Mouse (Mus musculus) limb, embryonic 11.5 days (tissue): ENCODE data around the gene Med28. TPM values are rescaled to one million over a fixed set of nuclear protein-coding genes. Genes with fewer than 3 reads are reported as not detected.
A peak's percentile ranks its signal among the peaks of the same experiment; 100 is the strongest.

ENCODE experiments used
- ATAC-seq: fragments of 200-750 bp; cut with Nextera tagmentation; 2 replicates; pipeline ENCODE4 v1.8.0; 2017; ENCODE audit warnings: low read depth; ENCODE audit not compliant: insufficient number of reproducible peaks, low FRiP score, low TSS enrichment
- DNase-seq: peaks from one replicate; pipeline ENCODE4 v3.0.0-alpha.2; 2015; ENCODE audit warnings: low spot score
- H3K27ac ChIP-seq: fragments of 300-500 bp; sonication (generic); replicated peaks from 2 replicates; pipeline ENCODE4 v1.5.1; 2014; ENCODE audit warnings: low read depth, mild to moderate bottlenecking, low read length
- H3K27me3 ChIP-seq: fragments of 300-500 bp; sonication (generic); 2 replicates; pipeline ENCODE4 v1.6.1; 2014; ENCODE audit warnings: mild to moderate bottlenecking, low read length, mixed read lengths; ENCODE audit not compliant: control insufficient read depth, insufficient read depth
- H3K36me3 ChIP-seq: fragments of 300-500 bp; sonication (generic); 2 replicates; pipeline ENCODE4 v1.6.1; 2014; ENCODE audit warnings: mild to moderate bottlenecking, low read length, moderate library complexity, mixed read lengths; ENCODE audit not compliant: control insufficient read depth, insufficient read depth
- H3K4me1 ChIP-seq: fragments of 300-500 bp; sonication (generic); 2 replicates; pipeline ENCODE4 v1.6.1; 2014; ENCODE audit warnings: low read length, mixed read lengths; ENCODE audit not compliant: control insufficient read depth, insufficient read depth
- H3K4me2 ChIP-seq: fragments of 300-500 bp; sonication (generic); 2 replicates; pipeline ENCODE4 v1.6.1; 2014; ENCODE audit warnings: low read depth, mild to moderate bottlenecking, moderate library complexity; ENCODE audit not compliant: severe bottlenecking
- H3K4me3 ChIP-seq: fragments of 300-500 bp; sonication (generic); 2 replicates; pipeline ENCODE4 v1.5.1; 2014; ENCODE audit warnings: low read depth, low read length
- H3K9ac ChIP-seq: fragments of 300-500 bp; sonication (generic); 2 replicates; pipeline ENCODE4 v1.6.1; 2014; ENCODE audit warnings: mild to moderate bottlenecking, low read length
- H3K9me3 ChIP-seq: fragments of 300-500 bp; sonication (generic); 2 replicates; pipeline ENCODE4 v1.6.1; 2016; ENCODE audit warnings: low read length; ENCODE audit not compliant: control insufficient read depth
- WGBS: fragments of 180-500 bp; shearing (Covaris S2); extraction: QIAGEN DNeasy Blood & Tissue Kit; methylation state at CpG from one replicate; pipeline ENCODE4 v1.1.7; 2014; 5-methylcytosine and 5-hydroxymethylcytosine counted together
- polyA plus RNA-seq: library from polyadenylated mRNA; unstranded; fragments of >200 nt; fragmentation: Nextera tagmentation; extraction: Ambion mirVana; gene quantifications from 2 replicates; pipeline ENCODE4 v1.2.1, GENCODE M21; 2014

Med28 gene
- polyA plus RNA-seq, 1 experiment from 2014 or later, result 312 TPM

GRCm38 (mm10) chr5:45515151-45515743 lies 4.8 kb upstream of the Med28 start:
- ATAC-seq (no peak), DNase-seq (no peak)
- Histone ChIP-seq H3K9ac (no peak overlapping the region), H3K36me3 (peaks cover 3% of the 10 kb centered on the region; the same call in 1 of the 2 replicates), H3K27ac (no peak overlapping the region), H3K4me2 (no peak overlapping the region), H3K9me3 (no peaks in the 10 kb centered on the region), H3K4me1 (no peaks in the 10 kb centered on the region), H3K27me3 (no peaks in the 10 kb centered on the region), H3K4me3 (no peak overlapping the region)
- 91% methylated on average over 10 of the region's 10 CpGs for WGBS

DNA sequence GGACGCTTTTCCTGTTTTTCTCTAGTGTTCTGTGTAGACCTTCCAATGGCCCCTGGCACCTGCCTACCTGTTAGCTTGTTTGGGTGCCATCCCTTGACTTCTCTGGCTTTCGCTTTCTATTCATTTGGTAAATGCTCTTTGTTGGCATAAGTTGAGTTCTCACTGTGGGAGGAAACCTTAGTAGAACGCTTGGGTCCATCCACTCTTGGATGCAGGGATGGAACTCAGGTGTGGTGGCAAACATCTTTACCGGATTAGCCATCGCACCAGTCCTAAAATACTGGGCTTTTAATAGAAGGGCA lies 731 bp downstream of the Med28 start:
- no peak overlapping the region for H3K27ac ChIP-seq
- ATAC-seq, result no peak

GRCm38 (mm10) chr5:45521601-45522000 lies 1.6 kb downstream of the Med28 start:
- DNase-seq (no peak), ATAC-seq (no peak)
- Histone ChIP-seq H3K4me3 (no peak overlapping the region), H3K4me2 (peak overlapping the region; percentile 63; the same call in 1 of the 2 replicates), H3K27ac (no peak overlapping the region), H3K9ac (no peak overlapping the region), H3K4me1 (peaks cover 5% of the 10 kb centered on the region; the same call in 1 of the 2 replicates), H3K36me3 (no peaks in the 10 kb centered on the region; the same call in 1 of the 2 replicates), H3K27me3 (no peaks in the 10 kb centered on the region), H3K9me3 (no peaks in the 10 kb centered on the region)
- WGBS, result 98% methylated on average over 6 of the region's 6 CpGs

More for the DNA sequence above, 731 bp downstream of the Med28 start:
- Histone ChIP-seq H3K4me2 (peak overlapping the region; percentile 63), H3K4me3 (peak overlapping the region; percentile 97), H3K9ac (peak overlapping the region; percentile 90), H3K9me3 (no peaks in the 10 kb centered on the region), H3K36me3 (no peaks in the 10 kb centered on the region; the same call in 1 of the 2 replicates), H3K27me3 (no peaks in the 10 kb centered on the region), H3K4me1 (peaks cover 5% of the 10 kb centered on the region; the same call in 1 of the 2 replicates)
- WGBS, result 3% methylated on average over 5 of the region's 5 CpGs
- no peak for DNase-seq

DNA sequence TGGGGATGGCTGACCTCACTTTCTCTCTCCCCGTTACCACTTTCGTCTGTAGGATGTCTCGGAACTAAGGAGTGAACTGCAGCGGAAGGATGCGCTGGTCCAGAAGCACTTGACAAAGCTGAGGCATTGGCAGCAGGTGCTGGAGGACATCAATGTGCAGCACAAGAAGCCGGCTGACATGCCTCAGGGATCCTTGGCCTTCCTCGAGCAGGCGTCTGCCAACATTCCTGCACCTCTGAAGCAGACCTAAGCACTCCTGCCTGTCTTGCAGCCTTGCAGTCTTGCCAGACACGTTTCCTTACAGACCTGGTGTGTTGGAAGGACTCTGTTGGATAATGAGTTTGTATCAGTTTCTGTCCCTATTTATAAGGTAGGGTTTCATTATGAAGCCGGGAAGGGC lies 5.1 kb downstream of the Med28 start:
- Histone ChIP-seq H3K9me3 (no peaks in the 10 kb centered on the region), H3K4me2 (no peak overlapping the region), H3K4me1 (peaks cover 5% of the 10 kb centered on the region; the same call in 1 of the 2 replicates), H3K27me3 (no peaks in the 10 kb centered on the region), H3K4me3 (no peak overlapping the region), H3K36me3 (peaks cover 6% of the 10 kb centered on the region; the same call in 1 of the 2 replicates), H3K27ac (no peak overlapping the region), H3K9ac (no peak overlapping the region)
- DNase-seq (no peak), ATAC-seq (no peak)
- 96% methylated on average over 10 of the region's 10 CpGs for WGBS

DNA sequence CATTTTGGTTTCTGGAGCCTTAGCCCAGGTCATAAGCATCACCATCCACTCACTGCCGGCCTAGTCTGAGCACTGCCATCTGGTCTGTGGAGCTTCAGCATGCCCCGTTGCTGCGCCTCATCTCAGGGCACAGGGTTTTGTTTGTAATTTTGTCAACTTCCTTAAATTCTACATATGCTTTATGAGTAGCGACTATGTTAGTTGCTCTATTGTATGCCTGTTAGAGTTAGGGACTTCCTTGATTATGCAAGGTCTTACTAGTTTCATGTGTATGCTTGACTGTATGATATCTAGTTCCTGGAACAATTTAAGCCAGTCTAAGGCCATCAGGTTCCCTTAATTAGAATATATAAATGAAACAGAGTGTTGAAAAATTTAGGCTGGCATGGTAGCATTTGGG lies 6.3 kb downstream of the Med28 start:
- H3K36me3 ChIP-seq, result peaks cover 6% of the 10 kb centered on the region; the same call in 1 of the 2 replicates
- WGBS, result 93% methylated on average over 4 of the region's 4 CpGs
- H3K27ac ChIP-seq, result no peak overlapping the region

GRCm38 (mm10) chr5:45529696-45530095 lies 9.7 kb downstream of the Med28 start:
- H3K27ac ChIP-seq, result no peak overlapping the region
- ATAC-seq (no peak), DNase-seq (peak; percentile 73)
- H3K9ac ChIP-seq, result no peak overlapping the region
- no peak overlapping the region for H3K4me2 ChIP-seq
- peaks cover 6% of the 10 kb centered on the region; the same call in 1 of the 2 replicates for H3K36me3 ChIP-seq
- H3K4me3 ChIP-seq, result no peak overlapping the region
- 90% methylated on average over 3 of the region's 3 CpGs for WGBS
- H3K9me3 ChIP-seq, result no peaks in the 10 kb centered on the region
- H3K4me1 ChIP-seq, result no peaks in the 10 kb centered on the region
- H3K27me3 ChIP-seq, result no peaks in the 10 kb centered on the region

More for the DNA sequence above, 6.3 kb downstream of the Med28 start:
- H3K4me3 ChIP-seq, result no peak overlapping the region
- no peaks in the 10 kb centered on the region for H3K9me3 ChIP-seq
- ATAC-seq (no peak), DNase-seq (no peak)
- H3K9ac ChIP-seq, result no peak overlapping the region
- no peaks in the 10 kb centered on the region for H3K27me3 ChIP-seq
- H3K4me2 ChIP-seq, result no peak overlapping the region
- peaks cover 3% of the 10 kb centered on the region; the same call in 1 of the 2 replicates for H3K4me1 ChIP-seq

DNA sequence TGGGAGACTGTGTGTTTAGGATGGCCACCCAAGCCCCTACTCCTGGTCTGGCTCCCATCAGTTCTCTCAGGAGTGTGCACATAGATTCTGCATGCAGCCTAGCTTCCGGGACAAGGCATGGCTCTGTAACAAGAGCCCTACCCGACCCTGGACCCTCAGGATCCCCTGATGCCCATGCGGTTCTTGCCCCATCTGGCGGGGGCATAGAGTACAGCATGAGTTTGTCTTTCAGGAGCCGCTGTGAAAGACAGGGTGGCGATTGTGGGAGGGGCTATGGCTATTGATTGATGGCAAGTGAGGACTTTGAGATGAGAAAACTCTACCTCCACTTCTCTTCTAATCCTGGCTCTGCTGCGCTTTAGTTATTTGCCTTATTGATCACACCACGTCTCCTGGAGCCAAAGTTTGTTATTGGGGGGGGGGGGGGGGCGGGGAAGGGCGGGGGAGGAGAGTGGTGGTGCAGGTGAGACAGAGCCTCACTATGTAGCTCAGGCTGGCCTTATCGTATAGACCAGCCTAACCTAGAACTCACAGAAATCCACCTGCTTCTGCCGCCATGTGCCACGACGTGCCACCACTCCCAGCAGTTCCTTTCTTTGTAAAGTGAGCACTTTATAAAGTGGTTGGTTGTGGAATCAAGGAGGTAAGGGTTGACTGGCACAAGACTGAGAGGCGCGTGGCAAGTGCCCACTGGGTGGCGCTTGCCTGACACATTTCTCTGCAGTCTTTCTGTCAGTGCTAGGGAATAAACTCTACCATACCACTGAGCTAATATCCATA lies 14.5 kb downstream of the Med28 start:
- no peak overlapping the region for H3K4me2 ChIP-seq
- WGBS, result 7% methylated on average over 15 of the region's 17 CpGs
- H3K27me3 ChIP-seq, result no peaks in the 10 kb centered on the region
- H3K27ac ChIP-seq, result no peak overlapping the region
- peak; percentile 77 for ATAC-seq
- H3K9ac ChIP-seq, result no peak overlapping the region
- no peak overlapping the region for H3K4me3 ChIP-seq
- no peaks in the 10 kb centered on the region for H3K9me3 ChIP-seq
- DNase-seq, result peak; percentile 80
- H3K36me3 ChIP-seq, result no peaks in the 10 kb centered on the region
- H3K4me1 ChIP-seq, result no peaks in the 10 kb centered on the region

GRCm38 (mm10) chr5:45535177-45535576 lies 15.1 kb downstream of the Med28 start:
- no peak overlapping the region for H3K27ac ChIP-seq
- no peak overlapping the region for H3K4me2 ChIP-seq
- no peaks in the 10 kb centered on the region for H3K36me3 ChIP-seq
- 71% methylated on average over 4 of the region's 4 CpGs for WGBS
- H3K9ac ChIP-seq, result no peak overlapping the region
- DNase-seq (no peak), ATAC-seq (no peak)
- no peak overlapping the region for H3K4me3 ChIP-seq
- no peaks in the 10 kb centered on the region for H3K27me3 ChIP-seq
- H3K9me3 ChIP-seq, result no peaks in the 10 kb centered on the region
- no peaks in the 10 kb centered on the region for H3K4me1 ChIP-seq
